Mouse (Mus musculus): ENCODE results near the gene Exoc6b. TPM values are rescaled to one million over a fixed set of nuclear protein-coding genes. Genes with fewer than 3 reads are reported as not detected.

The Exoc6b gene
- polyA plus RNA-seq, 1 experiment from 2014 or later: 44.1 TPM

DNA sequence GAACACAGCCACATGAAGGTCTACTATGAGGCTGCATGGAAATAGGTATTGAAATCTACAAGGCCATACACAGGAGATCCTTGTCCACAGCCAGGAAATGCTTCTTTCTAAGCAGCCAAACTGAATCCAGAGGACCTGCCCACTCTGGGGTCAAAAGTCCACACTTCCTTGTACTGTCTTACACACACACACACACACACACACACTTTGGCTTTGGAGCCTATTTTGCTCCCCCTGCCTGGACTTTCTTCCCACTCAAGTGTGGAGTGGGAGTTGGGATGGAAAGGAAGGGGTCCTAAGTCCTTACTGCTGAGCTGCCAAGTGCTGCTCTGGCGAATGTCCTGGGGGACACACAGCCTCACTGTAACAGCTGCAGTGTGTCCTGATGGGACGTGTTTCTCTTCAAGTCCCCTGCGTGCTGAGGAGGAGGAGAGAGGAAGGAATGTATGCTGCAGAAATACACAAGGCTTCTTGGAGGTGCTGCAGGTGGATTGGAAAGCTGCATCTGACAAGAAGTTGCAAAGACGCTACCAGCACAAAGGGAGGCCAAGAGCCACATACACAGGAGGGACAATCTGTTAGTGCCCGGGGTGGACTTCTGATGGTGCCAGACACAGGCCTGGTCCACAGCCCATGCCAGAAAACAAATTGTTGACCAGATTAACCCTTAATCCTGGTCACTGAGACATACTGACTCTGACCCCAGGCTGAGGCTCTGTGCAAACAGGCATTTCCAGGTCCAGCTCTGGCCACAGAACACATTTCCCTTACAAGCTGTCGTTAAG, 478.2 kb downstream of the Exoc6b start:
- no peak for ATAC-seq (ENCODE audit: low FRiP score, low read depth)
- 72% methylated on average over 6 of the region's 6 CpGs for WGBS
- Histone ChIP-seq H3K27me3 (replicated peaks) (peaks cover 58% of the 10 kb centered on the region), H3K4me2 (replicated peaks) (no peak overlapping the region), H3K9me3 (no peaks in the 10 kb centered on the region), H3K4me3 (no peak overlapping the region), H3K27ac (no peak overlapping the region), H3K9ac (no peak overlapping the region), H3K4me1 (peaks cover 39% of the 10 kb centered on the region), H3K36me3 (no peaks in the 10 kb centered on the region)

DNA sequence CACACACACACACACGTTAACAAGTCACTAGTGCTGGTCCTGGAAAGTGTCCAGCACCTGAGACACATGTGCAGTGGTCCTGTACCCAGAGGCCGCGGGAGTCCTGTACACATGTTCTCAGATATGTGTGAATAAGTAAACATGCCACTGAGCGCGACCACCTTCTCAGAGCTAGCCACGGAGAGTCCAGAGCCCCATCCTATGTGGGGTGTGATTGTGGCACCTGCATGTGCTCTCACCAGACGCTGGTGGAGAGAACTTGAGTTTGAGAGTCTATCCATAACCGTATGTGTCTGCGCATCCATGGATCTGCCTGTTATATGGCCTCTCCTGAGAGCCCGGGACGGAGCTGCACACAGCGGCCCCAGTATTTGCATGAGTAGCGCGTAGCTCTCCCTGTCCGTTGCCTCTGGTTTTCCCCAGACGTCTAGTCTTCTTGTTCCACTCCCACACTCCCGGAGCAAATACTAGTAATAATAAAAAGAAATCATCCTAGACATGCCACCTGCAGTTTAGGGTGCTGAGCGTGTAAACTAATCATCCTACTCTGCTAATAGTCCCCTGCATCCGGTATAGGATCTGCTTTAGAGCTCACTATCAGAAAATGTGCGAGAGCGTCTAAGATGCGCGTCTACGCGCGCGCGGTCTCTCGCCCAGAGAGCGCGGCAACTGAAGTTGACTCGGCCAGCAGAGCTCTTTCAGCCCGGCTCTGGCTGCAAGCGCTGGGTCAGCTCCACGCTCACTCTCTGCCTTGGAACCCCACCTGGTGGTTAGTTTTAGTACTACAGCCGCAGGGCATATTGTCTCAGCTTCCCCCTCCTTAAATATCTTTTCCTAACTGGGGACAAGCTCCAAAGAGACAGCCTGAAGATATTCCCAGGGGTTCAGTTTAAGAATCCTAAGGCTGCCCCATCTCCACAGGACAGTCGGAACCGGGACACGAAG, 479.3 kb downstream of the Exoc6b start:
- H3K27me3 ChIP-seq (replicated peaks): peaks cover 70% of the 10 kb centered on the region
- H3K27ac ChIP-seq: no peak overlapping the region

DNA sequence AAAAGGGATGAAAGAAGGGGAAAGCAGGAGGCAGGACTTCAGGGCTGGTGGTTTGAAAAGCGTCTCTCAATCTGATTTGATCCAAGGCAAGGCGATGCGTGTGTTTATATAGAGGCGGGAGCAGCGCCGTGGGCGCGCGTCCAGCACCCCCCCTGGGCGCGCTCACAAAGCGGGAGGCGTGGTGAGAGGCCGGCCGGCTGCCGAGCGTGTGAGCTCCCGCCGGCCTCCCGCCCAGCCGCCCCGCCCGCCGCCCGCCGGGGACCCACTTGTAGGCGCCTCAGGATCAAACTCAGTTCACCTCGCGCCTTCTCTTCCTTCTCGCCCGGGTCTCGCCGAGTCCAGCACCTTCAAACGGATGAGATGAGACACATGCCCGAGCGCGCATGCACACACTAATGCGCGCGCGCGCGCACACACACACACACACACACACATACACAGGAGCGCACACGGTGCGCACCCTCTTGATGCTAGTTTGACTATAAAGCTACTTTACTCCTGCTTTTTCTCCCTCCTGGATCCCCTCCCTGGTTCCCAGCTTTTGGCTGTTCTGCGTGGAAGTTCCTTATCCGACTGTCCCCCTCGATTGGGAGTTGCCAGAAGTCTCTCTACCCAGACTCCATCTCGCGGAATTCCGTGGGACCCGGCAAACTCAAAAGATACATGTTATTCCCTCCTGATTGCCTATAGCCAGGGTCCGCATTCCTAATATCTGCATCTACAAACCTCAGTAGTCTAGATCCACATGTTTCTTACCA, 480.2 kb downstream of the Exoc6b start:
- peaks cover 56% of the 10 kb centered on the region for H3K4me1 ChIP-seq

More for the DNA sequence above, 479.3 kb downstream of the Exoc6b start:
- Histone ChIP-seq H3K4me1 (peaks cover 47% of the 10 kb centered on the region), H3K9me3 (no peaks in the 10 kb centered on the region), H3K4me3 (no peak overlapping the region), H3K4me2 (replicated peaks) (peak overlapping the region; percentile 88), H3K9ac (no peak overlapping the region), H3K36me3 (no peaks in the 10 kb centered on the region)
- ATAC-seq (ENCODE audit: low FRiP score, low read depth): 0 out of 2 replicates have a peak, but pooled peaks have one; percentile 49
- 3% methylated on average over 39 of the region's 39 CpGs for WGBS

DNA sequence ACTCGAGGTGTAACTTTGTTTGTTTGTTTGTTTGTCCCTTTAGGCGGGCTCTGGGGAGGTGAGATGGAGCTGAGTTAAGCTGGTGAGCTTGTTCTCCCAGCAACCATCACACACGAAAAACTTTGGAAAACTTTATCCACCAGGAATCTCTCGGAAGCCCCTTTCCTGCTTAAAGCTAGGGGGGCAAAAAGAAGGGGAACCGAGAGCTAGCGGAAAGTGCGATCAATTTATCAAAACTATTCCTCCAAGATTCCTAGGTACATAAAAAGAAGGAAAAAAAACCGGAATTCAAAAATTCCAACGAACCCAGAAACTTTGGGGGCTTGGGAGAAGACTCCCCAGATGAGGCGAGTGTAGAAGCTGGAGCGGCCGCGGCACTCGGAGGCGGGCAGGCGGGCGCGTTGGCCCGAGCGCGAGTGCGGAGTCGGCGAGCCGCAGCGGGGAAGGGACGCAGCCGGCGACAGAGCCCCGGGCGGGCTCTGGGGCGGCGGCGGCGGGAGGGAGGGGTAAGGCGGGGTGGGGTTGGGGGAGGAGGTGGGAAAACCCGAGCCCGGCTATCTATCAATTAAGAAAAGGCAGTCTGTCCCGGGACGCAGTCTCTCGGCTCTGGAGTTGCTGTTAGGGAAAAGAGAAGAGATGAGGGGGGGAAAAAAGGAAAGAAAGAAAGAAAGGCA, 481.0 kb downstream of the Exoc6b start:
- no peak; the same call in 1 of the 2 replicates for ATAC-seq (ENCODE audit: low FRiP score, low read depth)

More for the DNA sequence above, 480.2 kb downstream of the Exoc6b start:
- Histone ChIP-seq H3K36me3 (no peaks in the 10 kb centered on the region), H3K27me3 (replicated peaks) (peaks cover 79% of the 10 kb centered on the region), H3K27ac (no peak overlapping the region), H3K9me3 (no peaks in the 10 kb centered on the region), H3K4me2 (replicated peaks) (peak overlapping the region; percentile 88), H3K9ac (peak overlapping the region; percentile 45; the same call in 1 of the 2 replicates), H3K4me3 (peak overlapping the region; percentile 41)
- no peak; the same call in 1 of the 2 replicates for ATAC-seq (ENCODE audit: low FRiP score, low read depth)
- WGBS: 1% methylated on average over 52 of the region's 54 CpGs

DNA sequence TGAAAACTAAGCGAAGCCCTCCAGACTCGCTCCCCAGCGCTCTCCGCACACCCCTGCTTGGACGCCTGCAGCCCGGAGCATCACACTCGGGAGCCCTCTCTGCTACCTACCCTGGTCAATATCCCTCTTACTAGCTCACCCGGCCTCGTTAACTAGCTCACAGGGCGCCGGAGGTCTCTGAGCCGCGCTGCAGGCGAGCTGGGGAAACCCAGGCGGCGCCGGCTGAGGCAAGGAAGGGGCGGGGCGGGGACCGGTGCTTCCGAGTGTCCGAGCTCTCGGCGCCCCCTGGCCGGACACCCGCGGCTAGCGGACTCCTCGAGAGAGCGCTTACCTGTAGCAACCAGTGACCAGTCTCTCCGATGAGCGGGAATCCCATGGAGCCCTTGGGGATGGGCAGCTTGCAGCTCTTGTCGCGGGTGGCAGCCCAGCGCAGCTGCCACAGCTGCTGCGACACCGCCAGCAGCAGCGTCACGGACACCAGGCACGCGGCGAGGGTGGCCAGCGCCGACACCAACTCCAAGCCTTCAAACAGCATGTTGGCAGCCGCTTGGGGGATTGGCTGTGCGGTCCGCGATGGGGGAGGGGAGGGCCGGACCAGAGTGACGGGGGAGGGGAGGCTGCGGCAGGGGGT, 481.7 kb downstream of the Exoc6b start:
- Histone ChIP-seq H3K9me3 (no peaks in the 10 kb centered on the region), H3K4me3 (peak overlapping the region; percentile 41), H3K4me2 (replicated peaks) (peak overlapping the region; percentile 88), H3K36me3 (no peaks in the 10 kb centered on the region), H3K9ac (peak overlapping the region; percentile 40), H3K27ac (no peak overlapping the region), H3K27me3 (replicated peaks) (peaks cover 89% of the 10 kb centered on the region), H3K4me1 (peaks cover 67% of the 10 kb centered on the region)
- under 1% methylated on average over 51 of the region's 51 CpGs for WGBS
- ATAC-seq (ENCODE audit: low FRiP score, low read depth): 0 out of 2 replicates have a peak, but pooled peaks have one; percentile 25

More for the DNA sequence above, 481.0 kb downstream of the Exoc6b start:
- H3K4me1 ChIP-seq: peaks cover 60% of the 10 kb centered on the region
- peak overlapping the region; percentile 41 for H3K4me3 ChIP-seq
- H3K4me2 ChIP-seq (replicated peaks): peak overlapping the region; percentile 88
- WGBS: under 1% methylated on average over 40 of the region's 41 CpGs
- H3K9me3 ChIP-seq: no peaks in the 10 kb centered on the region
- H3K36me3 ChIP-seq: no peaks in the 10 kb centered on the region
- H3K27me3 ChIP-seq (replicated peaks): peaks cover 86% of the 10 kb centered on the region
- H3K27ac ChIP-seq: no peak overlapping the region
- peak overlapping the region; percentile 40; the same call in 1 of the 2 replicates for H3K9ac ChIP-seq

DNA sequence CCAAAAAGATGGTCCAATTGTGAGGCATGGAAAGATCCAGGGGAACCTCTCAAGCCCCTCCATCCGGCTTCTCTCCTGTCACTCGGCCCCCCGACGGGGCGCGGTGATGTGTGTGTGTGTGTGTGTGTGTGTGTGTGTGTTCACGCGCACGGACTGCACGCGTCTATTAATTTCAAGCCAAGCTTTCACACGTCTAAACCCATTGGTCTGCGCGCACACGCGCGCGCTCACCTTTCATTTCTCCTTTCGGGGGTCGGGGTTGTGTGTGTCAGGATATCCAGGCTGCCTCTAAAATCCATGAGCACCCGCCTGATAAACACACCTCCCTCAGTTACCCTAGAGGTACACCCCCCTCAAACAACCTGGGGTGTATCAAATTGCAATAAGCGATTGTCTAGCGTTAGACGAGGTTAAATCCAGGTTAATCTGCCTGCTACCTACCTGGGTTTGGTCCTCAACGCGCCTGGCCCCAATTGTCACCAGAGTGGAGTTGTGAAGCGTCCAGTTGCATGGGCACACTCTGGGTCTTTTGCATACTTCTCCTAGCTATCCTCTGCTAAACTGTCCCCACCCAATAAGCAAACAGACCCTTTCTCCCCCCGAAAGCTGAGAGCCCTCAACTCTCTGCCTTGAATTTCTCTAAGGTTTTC, 482.6 kb downstream of the Exoc6b start:
- no peak for ATAC-seq (ENCODE audit: low FRiP score, low read depth)
- Histone ChIP-seq H3K4me3 (peak overlapping the region; percentile 41), H3K27ac (no peak overlapping the region), H3K36me3 (no peaks in the 10 kb centered on the region), H3K9me3 (no peaks in the 10 kb centered on the region), H3K27me3 (replicated peaks) (peaks cover 93% of the 10 kb centered on the region), H3K4me1 (peaks cover 67% of the 10 kb centered on the region), H3K9ac (0 out of 2 replicates have a peak overlapping the region, but pooled peaks have one; percentile 40), H3K4me2 (replicated peaks) (peak overlapping the region; percentile 88)
- under 1% methylated on average over 28 of the region's 28 CpGs for WGBS

DNA sequence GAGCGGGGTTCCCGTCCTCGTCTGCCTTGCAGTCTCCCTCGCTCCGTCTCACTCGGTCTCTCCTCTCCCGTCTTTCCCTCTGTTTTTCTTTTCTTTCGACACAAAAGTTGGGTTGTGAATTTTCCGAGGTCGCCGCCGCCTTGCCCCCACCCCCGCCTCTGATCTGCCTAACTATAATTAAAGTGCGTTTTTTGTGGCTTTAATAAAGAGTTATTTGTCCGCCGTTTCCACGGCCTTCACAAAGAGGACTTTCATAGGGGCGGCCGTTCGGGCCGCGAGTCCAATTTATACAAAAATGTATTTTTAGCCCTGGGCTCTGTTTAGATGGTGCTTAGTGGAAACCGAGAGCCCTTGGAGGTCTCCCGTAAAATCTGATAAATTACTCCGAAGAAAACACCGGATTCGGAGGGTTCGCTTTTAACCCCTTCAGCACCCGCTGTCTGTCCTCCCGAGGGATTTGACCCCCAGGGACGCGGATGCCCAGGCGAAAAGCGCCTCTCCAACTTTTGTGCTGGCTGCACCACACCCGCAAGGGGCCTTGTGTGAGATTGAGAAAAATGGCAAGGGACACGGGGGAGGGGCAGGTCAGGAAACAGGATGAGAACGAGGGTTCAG, 483.5 kb downstream of the Exoc6b start:
- Histone ChIP-seq H3K36me3 (no peaks in the 10 kb centered on the region), H3K4me3 (peak overlapping the region; percentile 30), H3K4me1 (peaks cover 67% of the 10 kb centered on the region), H3K4me2 (replicated peaks) (peak overlapping the region; percentile 88), H3K27ac (no peak overlapping the region), H3K27me3 (replicated peaks) (peaks cover 94% of the 10 kb centered on the region), H3K9ac (no peak overlapping the region), H3K9me3 (no peaks in the 10 kb centered on the region)
- WGBS: under 1% methylated on average over 37 of the region's 37 CpGs
- no peak for ATAC-seq (ENCODE audit: low FRiP score, low read depth)

DNA sequence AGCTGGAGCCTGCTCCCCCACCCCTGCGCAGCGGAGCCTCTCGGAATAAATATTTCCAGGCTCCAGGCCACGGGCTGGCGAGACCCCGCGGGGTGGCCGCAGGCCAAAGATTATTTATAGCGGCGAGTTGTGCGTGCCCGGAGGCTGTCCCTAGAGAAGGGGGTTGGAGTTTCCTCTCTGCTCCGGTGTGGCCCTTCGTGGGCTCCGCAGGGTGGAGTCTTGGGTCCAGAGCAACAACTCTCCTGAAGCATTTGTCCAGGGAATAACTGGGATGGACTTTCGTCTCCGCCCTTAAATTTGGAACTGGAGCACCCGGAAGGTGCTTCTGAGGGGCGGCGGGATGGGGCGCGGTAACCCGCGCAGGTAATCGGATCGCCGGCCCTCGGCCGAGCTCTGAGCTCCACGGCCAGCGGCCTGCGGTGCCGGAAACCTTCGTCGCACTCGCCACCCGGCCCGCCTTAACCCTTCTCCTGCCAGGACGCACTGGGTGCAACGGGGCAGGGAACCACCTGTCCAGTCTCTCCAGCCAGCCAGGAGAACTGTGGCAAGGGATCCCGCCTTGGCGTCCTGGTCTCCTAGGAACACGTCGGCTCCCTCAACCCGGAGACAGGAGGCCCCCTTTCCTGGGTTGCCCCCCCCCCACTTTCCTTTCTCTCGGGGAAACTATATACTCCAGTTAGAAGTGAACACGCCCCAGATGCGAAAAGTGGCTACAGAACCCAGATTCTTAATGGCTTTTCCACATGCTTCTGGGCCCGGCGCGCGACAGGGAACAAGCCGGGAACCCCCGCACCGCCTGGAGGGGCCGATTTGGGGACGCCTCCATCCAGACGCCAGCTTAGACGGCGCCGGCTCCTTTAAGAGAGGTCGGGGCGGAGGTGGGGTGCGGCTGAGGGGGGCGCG, 484.3 kb downstream of the Exoc6b start:
- H3K9ac ChIP-seq: no peak overlapping the region
- H3K4me3 ChIP-seq: peak overlapping the region; percentile 30
- no peaks in the 10 kb centered on the region for H3K36me3 ChIP-seq
- no peak for ATAC-seq (ENCODE audit: low FRiP score, low read depth)
- no peak overlapping the region for H3K27ac ChIP-seq
- no peaks in the 10 kb centered on the region for H3K9me3 ChIP-seq
- H3K4me2 ChIP-seq (replicated peaks): peak overlapping the region; percentile 88
- under 1% methylated on average over 66 of the region's 66 CpGs for whole genome bisulfite sequencing
- peaks cover 100% of the 10 kb centered on the region for H3K27me3 ChIP-seq (replicated peaks)
- peaks cover 67% of the 10 kb centered on the region for H3K4me1 ChIP-seq

DNA sequence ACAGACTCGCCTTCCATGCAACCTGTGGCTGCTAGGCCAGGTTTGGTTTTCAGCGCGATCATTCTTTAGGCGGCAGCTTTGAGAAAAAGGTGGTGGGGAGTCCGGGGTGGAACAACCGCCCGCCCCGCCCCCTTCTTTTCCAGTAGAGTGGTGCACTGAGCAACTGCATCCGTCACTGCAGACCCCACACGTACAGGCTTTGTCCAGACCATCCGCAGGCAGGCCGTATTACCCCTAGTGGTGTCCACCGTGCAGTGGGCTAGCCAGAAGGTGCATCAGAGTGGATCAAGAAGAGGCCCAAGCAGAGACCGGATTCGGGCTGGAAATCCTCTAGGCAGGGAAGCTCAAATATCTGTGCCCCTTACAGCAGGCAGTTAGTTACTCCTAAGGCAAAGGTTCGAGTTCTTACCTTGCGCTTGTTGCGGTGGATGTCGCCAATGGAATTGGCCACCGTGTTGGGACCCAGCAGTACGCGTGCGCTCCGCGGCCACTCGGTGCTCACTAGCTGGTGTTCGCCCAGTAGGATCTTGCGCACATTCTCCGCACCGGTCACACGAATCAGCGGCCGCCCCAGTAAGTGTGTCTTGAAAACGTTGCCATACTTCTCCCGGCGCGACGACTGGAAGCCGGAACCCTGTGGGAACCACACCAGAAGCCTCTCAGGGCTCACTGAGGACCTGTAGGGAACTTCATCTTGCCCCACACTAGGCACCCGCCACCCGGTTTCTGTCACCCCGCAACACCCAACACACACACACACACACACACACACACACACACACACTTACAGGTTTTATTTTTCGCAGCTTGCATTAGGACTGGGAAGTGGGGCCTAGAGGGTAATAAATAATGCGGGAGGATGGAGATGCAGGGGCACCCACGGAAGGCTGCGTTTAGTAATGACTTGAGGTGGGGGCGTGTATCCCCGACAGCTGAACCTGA, 485.2 kb downstream of the Exoc6b start:
- no peak overlapping the region for H3K27ac ChIP-seq
- H3K36me3 ChIP-seq: no peaks in the 10 kb centered on the region
- no peaks in the 10 kb centered on the region for H3K9me3 ChIP-seq
- H3K4me3 ChIP-seq: peak overlapping the region; percentile 30
- H3K4me2 ChIP-seq (replicated peaks): peak overlapping the region; percentile 88
- peaks cover 57% of the 10 kb centered on the region for H3K4me1 ChIP-seq
- WGBS: 2% methylated on average over 48 of the region's 48 CpGs
- no peak for ATAC-seq (ENCODE audit: low FRiP score, low read depth)
- 0 out of 2 replicates have a peak overlapping the region, but pooled peaks have one; percentile 26 for H3K9ac ChIP-seq
- peaks cover 100% of the 10 kb centered on the region for H3K27me3 ChIP-seq (replicated peaks)

Data from neural tube, embryonic 12.5 days (tissue).